Mouse (Mus musculus): ENCODE measurements around the gene Rab35.

Rab35 gene

GRCm38 (mm10) chr5:115631505-115632357, at the start of gene Rab35:
TSS of gene Rab35 (plus strand) at chr5:115631908.
- peak; percentile 93 for DNase-seq (ENCODE audit: extremely low spot score, low spot score)

- DNase-seq (ENCODE audit: extremely low spot score, low spot score) = no peak
These were observed 46.1 kb upstream of the Rab35 start for GRCm38 (mm10) chr5:115585616-115586015.

GRCm38 (mm10) chr5:115586166-115586565, 45.5 kb upstream of the Rab35 start:
- no peak for DNase-seq (ENCODE audit: extremely low spot score, low spot score)

GRCm38 (mm10) chr5:115586780-115587179, 44.9 kb upstream of the Rab35 start:
- DNase-seq (ENCODE audit: extremely low spot score, low spot score) = no peak

GRCm38 (mm10) chr5:115591028-115591427, 40.7 kb upstream of the Rab35 start:
- DNase-seq (ENCODE audit: extremely low spot score, low spot score) = no peak

GRCm38 (mm10) chr5:115591506-115591905, 40.2 kb upstream of the Rab35 start:
- no peak for DNase-seq (ENCODE audit: extremely low spot score, low spot score)

- DNase-seq (ENCODE audit: extremely low spot score, low spot score) = no peak
These were observed 28.1 kb upstream of the Rab35 start for GRCm38 (mm10) chr5:115603561-115603960.

- DNase-seq (ENCODE audit: extremely low spot score, low spot score) = no peak
These were observed 20.1 kb upstream of the Rab35 start for GRCm38 (mm10) chr5:115611566-115611965.

- DNase-seq (ENCODE audit: extremely low spot score, low spot score) = no peak
These were observed 18.4 kb upstream of the Rab35 start for GRCm38 (mm10) chr5:115613332-115613731.

- peak; percentile 49 for DNase-seq (ENCODE audit: extremely low spot score, low spot score)
These were observed 16.8 kb upstream of the Rab35 start for GRCm38 (mm10) chr5:115614948-115615347.

GRCm38 (mm10) chr5:115619690-115620089, 12.0 kb upstream of the Rab35 start:
- DNase-seq (ENCODE audit: extremely low spot score, low spot score) = no peak

GRCm38 (mm10) chr5:115622686-115623085, 9.0 kb upstream of the Rab35 start:
- no peak for DNase-seq (ENCODE audit: extremely low spot score, low spot score)

GRCm38 (mm10) chr5:115623694-115624440, 7.8 kb upstream of the Rab35 start:
- DNase-seq (ENCODE audit: extremely low spot score, low spot score) = no peak

- DNase-seq (ENCODE audit: extremely low spot score, low spot score) = no peak
These were observed 5.3 kb upstream of the Rab35 start for GRCm38 (mm10) chr5:115626237-115626886.

GRCm38 (mm10) chr5:115628083-115628482, 3.6 kb upstream of the Rab35 start:
- no peak for DNase-seq (ENCODE audit: extremely low spot score, low spot score)

- DNase-seq (ENCODE audit: extremely low spot score, low spot score) = no peak
These were observed 2.0 kb upstream of the Rab35 start for GRCm38 (mm10) chr5:115629672-115630071.

GRCm38 (mm10) chr5:115630291-115630690, 1.4 kb upstream of the Rab35 start:
- DNase-seq (ENCODE audit: extremely low spot score, low spot score) = no peak

GRCm38 (mm10) chr5:115632358-115632714, 628 bp downstream of the Rab35 start:
- DNase-seq (ENCODE audit: extremely low spot score, low spot score) = peak; percentile 58

- DNase-seq (ENCODE audit: extremely low spot score, low spot score) = no peak
These were observed 1.4 kb downstream of the Rab35 start for GRCm38 (mm10) chr5:115633060-115633459.

GRCm38 (mm10) chr5:115634046-115634445, 2.3 kb downstream of the Rab35 start:
- no peak for DNase-seq (ENCODE audit: extremely low spot score, low spot score)

GRCm38 (mm10) chr5:115635536-115635935, 3.8 kb downstream of the Rab35 start:
- no peak for DNase-seq (ENCODE audit: extremely low spot score, low spot score)

- no peak for DNase-seq (ENCODE audit: extremely low spot score, low spot score)
These were observed 12.5 kb downstream of the Rab35 start for GRCm38 (mm10) chr5:115644192-115644591.
